Mouse (Mus musculus) heart, postnatal 0 days (tissue): ENCODE results near the gene Ruvbl2. TPM values are rescaled to one million over a fixed set of nuclear protein-coding genes. Genes with fewer than 3 reads are reported as not detected.
"Not testable (repeated sequence)": the region's sequence is repeated elsewhere in the genome, so short reads cannot be mapped to it uniquely, and the experiment has no call there.

Source experiments
- ATAC-seq: fragments of 200-750 bp; cut with Nextera tagmentation; 2 replicates; pipeline ENCODE4 v1.8.0; 2017; ENCODE audit warnings: low read depth, moderate number of reproducible peaks, moderate library complexity; ENCODE audit not compliant: insufficient read depth
- DNase-seq: peaks from one replicate; pipeline ENCODE4 v3.0.0-alpha.2; 2016; ENCODE audit warnings: low spot score
- H3K27ac ChIP-seq: fragments of 300-500 bp; sonication (generic); 2 replicates; pipeline ENCODE4 v1.5.1; 2014; ENCODE audit warnings: low read depth, mild to moderate bottlenecking
- H3K27me3 ChIP-seq: fragments of 300-500 bp; sonication (generic); 2 replicates; pipeline ENCODE4 v1.6.1; 2014; ENCODE audit warnings: low read length, mixed read lengths; ENCODE audit not compliant: control insufficient read depth, insufficient read depth
- H3K36me3 ChIP-seq: fragments of 300-500 bp; sonication (generic); replicated peaks from 2 replicates; pipeline ENCODE4 v1.6.1; 2014; ENCODE audit warnings: low read length, mixed read lengths; ENCODE audit not compliant: control insufficient read depth, insufficient read depth
- H3K4me1 ChIP-seq: fragments of 300-500 bp; sonication (generic); 2 replicates; pipeline ENCODE4 v1.6.1; 2014; ENCODE audit warnings: antibody characterized with exemption; ENCODE audit not compliant: control insufficient read depth, insufficient read depth
- H3K4me2 ChIP-seq: fragments of 300-500 bp; sonication (generic); 2 replicates; pipeline ENCODE4 v1.6.1; 2014; ENCODE audit warnings: low read depth, mild to moderate bottlenecking, low read length, moderate library complexity
- H3K4me3 ChIP-seq: fragments of 300-500 bp; sonication (generic); 2 replicates; pipeline ENCODE4 v1.5.1; 2014; ENCODE audit warnings: low read depth, low read length
- H3K9ac ChIP-seq: fragments of 300-500 bp; sonication (generic); replicated peaks from 2 replicates; pipeline ENCODE4 v1.6.1; 2014; ENCODE audit warnings: low read depth, low read length, mixed read lengths
- H3K9me3 ChIP-seq: fragments of 300-500 bp; sonication (generic); replicated peaks from 2 replicates; pipeline ENCODE4 v1.6.1; 2016; ENCODE audit warnings: low read length; ENCODE audit not compliant: control insufficient read depth
- CTCF ChIP-seq: IDR thresholded peaks from 2 replicates; pipeline ENCODE4 v1.5.1; 2016; ENCODE audit warnings: antibody characterized with exemption, control low read depth, low read depth
- EP300 ChIP-seq: IDR thresholded peaks from 2 replicates; pipeline ENCODE4 v1.6.1; 2016; ENCODE audit warnings: antibody characterized with exemption, low read depth
- WGBS: fragments of 180-500 bp; shearing (Covaris S2); extraction: QIAGEN DNeasy Blood & Tissue Kit; methylation state at CpG from one replicate; pipeline ENCODE4 v1.1.7; 2014; 5-methylcytosine and 5-hydroxymethylcytosine counted together
- polyA plus RNA-seq: library from polyadenylated mRNA; unstranded; fragments of >200 nt; fragmentation: Nextera tagmentation; extraction: Ambion mirVana; gene quantifications from 2 replicates; pipeline ENCODE4 v1.2.1, GENCODE M21; 2015
- total RNA-seq: library from RNA; depleted of rRNA; stranded (reverse); fragments of >200 nt; gene quantifications from 2 replicates; pipeline ENCODE4 v1.2.3, GENCODE M21; 2014; ENCODE audit warnings: low replicate concordance

Gene Ruvbl2
- total and polyA plus RNA-seq, 2 experiments from 2014 or later: 31.0 to 76.9 TPM

GRCm38 (mm10) chr7:45401521-45402085 is 36.3 kb downstream of the Ruvbl2 start:
- DNase-seq: no peak
- TF ChIP-seq CTCF (no peak), EP300 (no peak)
- no peak for ATAC-seq
- no peak overlapping the region for H3K4me2 ChIP-seq
- H3K4me1 ChIP-seq: 0 out of 2 replicates have a peak, but pooled peaks cover 7% of the 10 kb centered on the region
- H3K9me3 ChIP-seq: no peaks in the 10 kb centered on the region
- no peak overlapping the region for H3K4me3 ChIP-seq
- H3K27me3 ChIP-seq: peaks cover 14% of the 10 kb centered on the region
- no peak overlapping the region for H3K9ac ChIP-seq
- WGBS: 70% methylated on average over 10 of the region's 10 CpGs
- no peaks in the 10 kb centered on the region for H3K36me3 ChIP-seq
- no peak overlapping the region for H3K27ac ChIP-seq

- Histone ChIP-seq H3K27ac (no peak overlapping the region), H3K27me3 (no peaks in the 10 kb centered on the region), H3K9ac (no peak overlapping the region), H3K36me3 (peaks cover 5% of the 10 kb centered on the region), H3K4me2 (no peak overlapping the region), H3K4me3 (no peak overlapping the region), H3K4me1 (peaks cover 19% of the 10 kb centered on the region), H3K9me3 (no peaks in the 10 kb centered on the region)
- TF ChIP-seq EP300: no peak
- TF ChIP-seq CTCF: no peak
- DNase-seq: no peak
- 70% methylated on average over 2 of the region's 2 CpGs for WGBS
- no peak for ATAC-seq
Measured at GRCm38 (mm10) chr7:45396787-45397186, 41.1 kb downstream of the Ruvbl2 start.

GRCm38 (mm10) chr7:45396337-45396775 is 41.5 kb downstream of the Ruvbl2 start:
- H3K27me3 ChIP-seq, DNase-seq, H3K36me3 ChIP-seq, H3K9me3 ChIP-seq: not testable (repeated sequence)
- H3K27ac ChIP-seq: peak overlapping the region; percentile 81
- H3K4me3 ChIP-seq: peak overlapping the region; percentile 53
- 5% methylated on average over 3 of the region's 3 CpGs for WGBS
- peak overlapping the region; percentile 58 for H3K4me2 ChIP-seq
- TF ChIP-seq CTCF: peak; percentile 14; the same call in 1 of the 2 replicates
- 0 out of 2 replicates have a peak overlapping the region, but pooled peaks have one; percentile 26 for H3K9ac ChIP-seq
- H3K4me1 ChIP-seq: peaks cover 19% of the 10 kb centered on the region
- ATAC-seq: peak; percentile 31; the same call in 1 of the 2 replicates

- DNase-seq (peak; percentile 100), ATAC-seq (peak; percentile 97)
- peaks cover 19% of the 10 kb centered on the region for H3K4me1 ChIP-seq
- no peak for TF ChIP-seq CTCF
- no peak for TF ChIP-seq EP300
- under 1% methylated on average over 60 of the region's 60 CpGs for WGBS
- H3K27me3 ChIP-seq: no peaks in the 10 kb centered on the region
- H3K9me3 ChIP-seq: no peaks in the 10 kb centered on the region
- H3K4me3 ChIP-seq: peak within 1 kb of the TSS; percentile 66
- peak within 1 kb of the TSS; percentile 95 for H3K4me2 ChIP-seq
- peak within 1 kb of the TSS; percentile 95 for H3K27ac ChIP-seq
- peak within 1 kb of the TSS; percentile 79 for H3K9ac ChIP-seq
- H3K36me3 ChIP-seq: peaks cover 13% of the 10 kb centered on the region
Measured at GRCm38 (mm10) chr7:45395578-45396336, 42.1 kb downstream of the Ruvbl2 start, which contains the start of gene Snrnp70. Snrnp70 (minus strand) TSS chr7:45395742.

- Histone ChIP-seq H3K27ac (peak overlapping the region; percentile 95), H3K36me3 (peaks cover 19% of the 10 kb centered on the region), H3K4me2 (peak overlapping the region; percentile 95), H3K9me3 (no peaks in the 10 kb centered on the region), H3K4me1 (peaks cover 19% of the 10 kb centered on the region), H3K9ac (peak overlapping the region; percentile 79), H3K4me3 (peak overlapping the region; percentile 66), H3K27me3 (no peaks in the 10 kb centered on the region)
- ATAC-seq (peak; percentile 63), DNase-seq (peak; percentile 75)
- under 1% methylated on average over 20 of the region's 20 CpGs for WGBS
- TF ChIP-seq EP300: no peak
Measured at GRCm38 (mm10) chr7:45395129-45395541, 42.8 kb downstream of the Ruvbl2 start.
